Mouse (Mus musculus) neutrophil, adult 5-6 weeks (primary cell): ENCODE data around the gene Cpa1. TPM values are rescaled to one million over a fixed set of nuclear protein-coding genes. Genes with fewer than 3 reads are reported as not detected.

Source experiments
- ATAC-seq: fragments of 151-379, 151-347 bp; 2 replicates; pipeline ENCODE4 v1.8.0; 2017; ENCODE audit warnings: mild to moderate bottlenecking, moderate TSS enrichment; ENCODE audit not compliant: insufficient number of reproducible peaks, poor library complexity, low FRiP score, severe bottlenecking; ENCODE audit errors: extremely low read depth
- total RNA-seq: library from RNA; stranded (forward); fragments of 200-1000 nt; gene quantifications from 2 replicates; pipeline ENCODE4 v1.2.3, GENCODE M21; 2017

The Cpa1 gene
- total RNA-seq, 1 experiment from 2014 or later = not detected

DNA sequence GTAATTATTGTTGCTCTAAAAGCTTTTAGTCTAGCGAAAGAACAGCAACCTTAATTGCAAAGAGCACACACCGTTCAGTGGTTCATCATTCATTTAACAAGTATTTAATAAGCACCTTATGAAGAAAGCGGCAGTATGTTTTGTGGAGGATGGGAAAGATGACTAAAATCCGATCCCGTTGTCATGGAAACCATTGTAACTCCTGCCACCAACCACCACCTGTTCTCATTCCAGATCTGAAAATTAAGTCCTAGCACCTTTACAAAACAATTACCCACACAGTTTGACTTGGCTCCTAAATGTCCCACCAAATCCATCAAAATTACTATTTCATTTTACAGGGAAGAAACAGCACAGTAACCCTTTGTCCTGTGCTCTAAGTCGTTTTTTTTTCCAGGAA is 55.2 kb downstream of the Cpa1 start:
- no peak for ATAC-seq

Other genes with a start within 250 kb of the Cpa1 start
- 21.9 and 24.6 TPM in 2 replicates for gene Zc3hc1, start 248.2 kb upstream of the Cpa1 start, total RNA-seq
- 13.5 and 19.3 TPM in 2 replicates for gene Klhdc10, start 237.3 kb upstream of the Cpa1 start, total RNA-seq
- 29.7 and 34.4 TPM in 2 replicates for gene Tmem209, start 129.4 kb upstream of the Cpa1 start, total RNA-seq
- gene Ssmem1, start 129.4 kb upstream of the Cpa1 start, total RNA-seq = 0.86 TPM in 1 of 2 replicates, not detected in the other
- gene Cpa2, start 97.6 kb upstream of the Cpa1 start, total RNA-seq = not detected in 2 replicates
- not detected in 2 replicates for gene Cpa4, start 70.8 kb upstream of the Cpa1 start, total RNA-seq
- gene Cpa5, start 28.2 kb upstream of the Cpa1 start, total RNA-seq = not detected in 2 replicates
- 2.7 and 6.5 TPM in 2 replicates for gene Cep41, start 54.5 kb downstream of the Cpa1 start, total RNA-seq
- gene Mest, start 84.3 kb downstream of the Cpa1 start, total RNA-seq = 1.1 and 2.1 TPM in 2 replicates